Mouse (Mus musculus) forebrain, embryonic 10.5 days (tissue): Measurements from ENCODE around the gene Akap9. TPM values are rescaled to one million over a fixed set of nuclear protein-coding genes. Genes with fewer than 3 reads are reported as not detected.
"Not testable (repeated sequence)": the region's sequence is repeated elsewhere in the genome, so short reads cannot be mapped to it uniquely, and the experiment has no call there.

Source experiments
- DNase-seq: peaks from one replicate; pipeline ENCODE4 v3.0.0-alpha.2; 2017; ENCODE audit warnings: low spot score; ENCODE audit errors: extremely low spot score
- H3K27ac ChIP-seq: fragments of 300-500 bp; sonication (generic); 2 replicates; pipeline ENCODE4 v1.5.1; 2016; ENCODE audit warnings: mild to moderate bottlenecking
- H3K27me3 ChIP-seq: fragments of 300-500 bp; sonication (generic); 2 replicates; pipeline ENCODE4 v1.6.1; 2016; ENCODE audit warnings: mild to moderate bottlenecking; ENCODE audit not compliant: poor library complexity, severe bottlenecking
- H3K36me3 ChIP-seq: fragments of 300-500 bp; sonication (generic); replicated peaks from 2 replicates; pipeline ENCODE4 v1.6.1; 2016; ENCODE audit warnings: mild to moderate bottlenecking, moderate library complexity
- H3K4me1 ChIP-seq: fragments of 300-500 bp; sonication (generic); 2 replicates; pipeline ENCODE4 v1.6.1; 2016
- H3K4me3 ChIP-seq: fragments of 300-500 bp; sonication (generic); 2 replicates; pipeline ENCODE4 v1.5.1; 2016; ENCODE audit warnings: mild to moderate bottlenecking, moderate library complexity
- H3K9me3 ChIP-seq: fragments of 300-500 bp; sonication (generic); 2 replicates; pipeline ENCODE4 v1.6.1; 2016; ENCODE audit warnings: mild to moderate bottlenecking, moderate library complexity
- WGBS: fragments of 180-500 bp; shearing (Covaris S2); methylation state at CpG from one replicate; pipeline ENCODE4 v1.1.7; 2016; 5-methylcytosine and 5-hydroxymethylcytosine counted together
- polyA plus RNA-seq: library from polyadenylated mRNA; unstranded; fragments of >200 nt; fragmentation: Nextera tagmentation; extraction: Ambion mirVana; gene quantifications from 2 replicates; pipeline ENCODE4 v1.2.1, GENCODE M21; 2016

The Akap9 gene
- 118 and 128 TPM in 2 replicates for polyA plus RNA-seq

- peak within 1 kb of the TSS; percentile 82 for H3K4me3 ChIP-seq
- WGBS: under 1% methylated on average over 77 of the region's 82 CpGs
Measured at GRCm38 (mm10) chr5:3927801-3928689, at the start of gene Akap9. Gene Akap9, plus strand, starts transcription at chr5:3928054.

GRCm38 (mm10) chr5:3886862-3887261 is 41.0 kb upstream of the Akap9 start:
- H3K4me1 ChIP-seq, H3K27ac ChIP-seq, DNase-seq, H3K36me3 ChIP-seq, H3K27me3 ChIP-seq, H3K9me3 ChIP-seq, H3K4me3 ChIP-seq: not testable (repeated sequence)
- WGBS: 96% methylated on average over 7 of the region's 7 CpGs

More at GRCm38 (mm10) chr5:3927801-3928689, at the start of gene Akap9:
- no peaks in the 10 kb centered on the region; the same call in 1 of the 2 replicates for H3K36me3 ChIP-seq
- peaks cover 44% of the 10 kb centered on the region for H3K4me1 ChIP-seq
- peak; percentile 74 for DNase-seq
- no peaks in the 10 kb centered on the region for H3K27me3 ChIP-seq
- peak within 1 kb of the TSS; percentile 99 for H3K27ac ChIP-seq
- no peaks in the 10 kb centered on the region; the same call in 1 of the 2 replicates for H3K9me3 ChIP-seq

- H3K4me3 ChIP-seq: no peak overlapping the region
- H3K27ac ChIP-seq: no peak overlapping the region
- H3K9me3 ChIP-seq: no peaks in the 10 kb centered on the region
- DNase-seq: no peak
- no peaks in the 10 kb centered on the region for H3K36me3 ChIP-seq
- peaks cover 8% of the 10 kb centered on the region for H3K4me1 ChIP-seq
- no peaks in the 10 kb centered on the region for H3K27me3 ChIP-seq
Measured at GRCm38 (mm10) chr5:3889201-3889600, 38.7 kb upstream of the Akap9 start.

- not testable (repeated sequence) for H3K4me1 ChIP-seq, H3K27me3 ChIP-seq, DNase-seq, H3K36me3 ChIP-seq, H3K27ac ChIP-seq, H3K9me3 ChIP-seq
- H3K4me3 ChIP-seq: peak within 1 kb of the TSS; percentile 58
- WGBS: 5% methylated on average over 10 of the region's 47 CpGs
Measured at GRCm38 (mm10) chr5:3893459-3894293, 34.2 kb upstream of the Akap9 start, which contains the start of gene Mterf1a. Gene Mterf1a, minus strand, starts transcription at chr5:3893933.

- not testable (repeated sequence) for H3K36me3 ChIP-seq, DNase-seq, H3K9me3 ChIP-seq, H3K27ac ChIP-seq, H3K4me1 ChIP-seq, H3K27me3 ChIP-seq
- H3K4me3 ChIP-seq: peak overlapping the region; percentile 32
- 90% methylated on average over 4 of the region's 4 CpGs for WGBS
Measured at GRCm38 (mm10) chr5:3894294-3894619, 33.6 kb upstream of the Akap9 start.

- DNase-seq: no peak
- 74% methylated on average over 2 of the region's 2 CpGs for WGBS
Measured at GRCm38 (mm10) chr5:3905471-3905870, 22.4 kb upstream of the Akap9 start.

GRCm38 (mm10) chr5:3922350-3922749 is 5.5 kb upstream of the Akap9 start:
- Histone ChIP-seq H3K27ac (no peak overlapping the region), H3K4me3 (no peak overlapping the region), H3K36me3 (no peaks in the 10 kb centered on the region), H3K27me3 (no peaks in the 10 kb centered on the region), H3K4me1 (peaks cover 11% of the 10 kb centered on the region), H3K9me3 (no peaks in the 10 kb centered on the region)
- 89% methylated on average over 2 of the region's 2 CpGs for WGBS
- no peak for DNase-seq

More at GRCm38 (mm10) chr5:3905471-3905870, 22.4 kb upstream of the Akap9 start:
- Histone ChIP-seq H3K4me1 (no peaks in the 10 kb centered on the region), H3K4me3 (no peak overlapping the region), H3K27ac (no peak overlapping the region), H3K27me3 (no peaks in the 10 kb centered on the region), H3K9me3 (no peaks in the 10 kb centered on the region), H3K36me3 (no peaks in the 10 kb centered on the region)

- 34% methylated on average over 4 of the region's 4 CpGs for WGBS
- no peak overlapping the region; the same call in 1 of the 2 replicates for H3K4me3 ChIP-seq
Measured at GRCm38 (mm10) chr5:3926666-3927065, 1.2 kb upstream of the Akap9 start.

GRCm38 (mm10) chr5:3928690-3929046 is 814 bp downstream of the Akap9 start:
- Histone ChIP-seq H3K9me3 (no peaks in the 10 kb centered on the region; the same call in 1 of the 2 replicates), H3K27me3 (no peaks in the 10 kb centered on the region), H3K4me1 (peaks cover 44% of the 10 kb centered on the region), H3K36me3 (peaks cover 5% of the 10 kb centered on the region; the same call in 1 of the 2 replicates), H3K4me3 (peak overlapping the region; percentile 82), H3K27ac (peak overlapping the region; percentile 99)
- WGBS: under 1% methylated on average over 12 of the region's 12 CpGs
- peak; percentile 58 for DNase-seq

More at GRCm38 (mm10) chr5:3926666-3927065, 1.2 kb upstream of the Akap9 start:
- Histone ChIP-seq H3K27ac (0 out of 2 replicates have a peak overlapping the region, but pooled peaks have one; percentile 99), H3K4me1 (peaks cover 42% of the 10 kb centered on the region), H3K36me3 (no peaks in the 10 kb centered on the region), H3K9me3 (no peaks in the 10 kb centered on the region; the same call in 1 of the 2 replicates), H3K27me3 (no peaks in the 10 kb centered on the region)
- DNase-seq: no peak

GRCm38 (mm10) chr5:3930760-3931159 is 2.9 kb downstream of the Akap9 start:
- no peak overlapping the region for H3K27ac ChIP-seq
- H3K27me3 ChIP-seq: no peaks in the 10 kb centered on the region
- no peak overlapping the region for H3K4me3 ChIP-seq
- peaks cover 44% of the 10 kb centered on the region for H3K4me1 ChIP-seq
- WGBS: 81% methylated on average over 5 of the region's 5 CpGs
- no peak for DNase-seq
- H3K36me3 ChIP-seq: peaks cover 5% of the 10 kb centered on the region; the same call in 1 of the 2 replicates
- no peaks in the 10 kb centered on the region; the same call in 1 of the 2 replicates for H3K9me3 ChIP-seq

GRCm38 (mm10) chr5:3931636-3932035 is 3.8 kb downstream of the Akap9 start:
- H3K27ac ChIP-seq: no peak overlapping the region
- H3K9me3 ChIP-seq: no peaks in the 10 kb centered on the region; the same call in 1 of the 2 replicates
- H3K27me3 ChIP-seq: no peaks in the 10 kb centered on the region
- H3K4me3 ChIP-seq: no peak overlapping the region
- WGBS: 81% methylated on average over 3 of the region's 3 CpGs
- H3K4me1 ChIP-seq: peaks cover 40% of the 10 kb centered on the region
- no peak for DNase-seq
- H3K36me3 ChIP-seq: peaks cover 5% of the 10 kb centered on the region; the same call in 1 of the 2 replicates

- no peak overlapping the region for H3K27ac ChIP-seq
- H3K36me3 ChIP-seq: peaks cover 7% of the 10 kb centered on the region
- no peaks in the 10 kb centered on the region for H3K9me3 ChIP-seq
- H3K27me3 ChIP-seq: no peaks in the 10 kb centered on the region
- H3K4me3 ChIP-seq: no peak overlapping the region
- WGBS: 88% methylated on average over 3 of the region's 3 CpGs
- DNase-seq: no peak
- H3K4me1 ChIP-seq: peaks cover 29% of the 10 kb centered on the region
Measured at GRCm38 (mm10) chr5:3933551-3933950, 5.7 kb downstream of the Akap9 start.
